Mouse (Mus musculus) spleen, adult 18-20 months (tissue): ENCODE data around the gene Spert.

Experiments
- DNase-seq, 2 experiments: peaks; one replicate each; pipeline ENCODE4 v3.0.0; 2022; ENCODE audit warnings: mixed read lengths in 2 of 2

The Spert gene

DNA sequence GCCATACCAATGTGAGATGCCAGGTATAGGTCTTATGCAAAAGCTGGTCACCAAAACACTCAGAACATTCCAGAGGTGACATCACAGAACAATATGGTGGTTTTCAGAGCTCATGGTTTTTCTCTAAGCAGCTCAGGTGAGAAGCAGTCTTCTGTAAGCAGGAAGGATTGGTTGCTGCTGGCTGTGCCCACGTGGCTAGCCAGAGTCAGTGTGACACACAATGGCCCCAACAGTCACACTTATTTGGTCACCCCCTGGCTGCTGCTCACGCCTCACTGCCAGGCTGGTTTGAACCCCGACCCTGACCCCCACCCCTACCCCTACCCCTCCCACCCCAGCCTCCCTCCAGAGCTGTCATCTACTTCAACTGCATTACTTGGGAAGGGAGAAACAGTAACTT is at the start of gene Spert:
Gene Spert, minus strand, starts transcription at position 139 of the 400 bp plus-strand sequence.
- no peak for DNase-seq

DNA sequence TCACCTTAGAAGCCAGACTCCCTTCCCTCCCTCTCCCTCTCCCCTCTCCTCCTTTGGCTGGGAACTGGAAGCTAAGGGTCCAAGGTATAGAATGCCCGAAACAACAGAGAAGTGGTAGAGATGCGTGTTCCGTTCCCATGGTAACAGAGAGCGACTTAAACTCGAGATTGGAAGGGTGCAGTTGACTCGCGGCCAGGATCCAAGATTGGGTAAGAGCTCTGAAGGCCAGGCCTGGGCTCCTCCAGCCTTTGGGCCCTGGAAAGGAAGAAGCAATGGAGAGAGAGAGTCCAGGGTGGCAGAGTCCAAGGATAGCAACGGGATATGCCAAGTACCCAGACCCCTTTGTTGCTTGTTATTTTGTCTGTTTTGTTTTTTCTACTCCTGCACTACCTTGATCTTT is 49.2 kb upstream of the Spert start, which contains the start of gene Erich6b:
Gene Erich6b, plus strand, starts transcription at position 180 of the 400 bp plus-strand sequence.
- DNase-seq = no peak

DNA sequence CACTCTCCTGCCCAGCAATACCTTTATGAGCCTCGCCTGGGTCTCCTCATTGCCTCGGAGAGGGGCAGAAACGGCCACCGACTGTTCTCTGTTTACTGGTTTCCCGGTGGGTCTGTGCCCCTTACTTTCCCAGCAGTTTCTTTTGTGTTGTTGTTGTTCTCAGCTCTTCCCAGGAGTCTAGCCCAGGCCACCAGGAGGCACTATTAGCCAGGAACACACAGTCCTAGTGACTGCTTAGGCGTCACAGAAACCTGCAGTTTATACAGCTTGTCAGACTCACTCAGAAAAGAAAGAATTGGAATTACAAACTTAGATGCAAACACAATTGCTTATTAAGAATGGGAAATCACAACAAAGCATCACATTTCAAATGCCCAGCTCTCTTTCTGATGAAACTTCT is 48.5 kb upstream of the Spert start:
- no peak for DNase-seq

DNA sequence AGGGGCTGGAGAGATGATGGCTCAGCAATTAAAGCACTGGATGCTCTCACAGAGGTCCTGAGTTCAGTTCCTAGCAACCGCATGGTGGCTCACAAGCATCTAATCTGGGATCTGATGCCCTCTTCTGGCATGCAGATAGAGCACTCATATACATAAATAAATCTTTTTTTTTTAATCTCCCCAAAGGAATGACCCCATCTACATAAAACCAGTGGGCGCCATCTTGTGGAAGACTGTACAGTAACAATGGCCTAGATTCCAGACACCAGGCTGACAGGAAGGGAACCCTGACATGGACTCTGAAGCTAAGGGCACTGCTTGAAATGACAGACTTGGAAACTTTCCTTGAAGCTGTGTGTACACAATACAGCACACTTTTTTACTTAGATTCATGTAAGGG is 47.9 kb upstream of the Spert start:
- no peak for DNase-seq

DNA sequence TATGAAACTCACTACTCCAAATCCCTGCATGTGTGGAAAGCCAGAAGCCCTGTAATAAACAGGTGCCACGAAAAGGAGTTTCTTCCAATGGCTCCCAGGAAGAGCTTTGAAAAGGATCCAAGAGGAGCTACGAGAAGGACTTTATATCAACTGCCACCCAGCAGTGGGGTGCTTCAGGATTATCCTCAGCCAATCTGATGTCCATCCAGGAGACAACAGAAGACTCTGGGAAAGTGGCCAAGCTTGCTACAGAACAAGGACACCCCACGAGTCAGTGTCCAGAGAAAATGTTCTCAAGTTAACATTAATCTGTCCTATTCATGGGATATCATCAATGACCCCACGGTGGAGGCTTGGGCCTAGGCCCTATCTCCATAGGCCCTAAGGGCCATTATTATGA is 44.7 kb upstream of the Spert start:
- DNase-seq = no peak

DNA sequence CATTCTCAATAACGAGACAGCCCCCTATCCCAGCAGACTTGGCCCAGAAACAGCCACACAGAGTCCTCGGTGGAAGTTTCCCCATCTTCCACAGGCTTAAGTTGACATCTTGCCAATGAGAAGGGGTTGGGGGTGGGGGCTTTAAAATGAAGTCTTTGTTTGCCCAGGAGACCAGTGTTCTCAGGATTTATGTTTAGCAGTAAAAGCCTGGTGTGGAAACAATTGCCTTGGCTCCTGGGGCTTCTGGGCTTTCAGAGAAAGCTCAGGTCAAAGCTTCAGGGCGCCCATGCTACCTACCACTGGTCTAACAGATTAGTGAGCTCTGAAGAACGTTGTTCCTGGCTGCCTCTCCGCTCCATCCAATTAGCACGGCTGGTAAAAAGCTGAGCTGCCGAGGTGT is 43.2 kb upstream of the Spert start:
- DNase-seq = no peak

DNA sequence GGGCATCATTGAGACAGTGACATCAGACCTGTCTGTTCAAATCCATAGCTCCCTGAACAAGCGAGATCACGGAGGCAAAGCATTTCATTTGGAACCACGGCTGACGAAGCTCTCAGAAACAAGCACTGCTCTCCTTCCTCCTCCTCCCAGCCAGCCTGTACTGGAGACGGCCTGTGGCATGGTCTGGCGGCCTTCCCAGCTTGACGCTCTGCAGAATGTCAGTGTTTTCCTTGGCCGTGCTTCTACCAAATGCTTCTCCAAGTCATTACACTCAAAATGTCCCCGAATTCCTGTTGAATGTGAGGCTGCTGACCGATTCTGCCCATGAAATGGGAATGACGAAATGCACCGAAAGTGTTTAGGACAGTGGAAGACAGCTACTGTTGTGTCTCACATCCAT is 42.4 kb upstream of the Spert start:
- no peak for DNase-seq

DNA sequence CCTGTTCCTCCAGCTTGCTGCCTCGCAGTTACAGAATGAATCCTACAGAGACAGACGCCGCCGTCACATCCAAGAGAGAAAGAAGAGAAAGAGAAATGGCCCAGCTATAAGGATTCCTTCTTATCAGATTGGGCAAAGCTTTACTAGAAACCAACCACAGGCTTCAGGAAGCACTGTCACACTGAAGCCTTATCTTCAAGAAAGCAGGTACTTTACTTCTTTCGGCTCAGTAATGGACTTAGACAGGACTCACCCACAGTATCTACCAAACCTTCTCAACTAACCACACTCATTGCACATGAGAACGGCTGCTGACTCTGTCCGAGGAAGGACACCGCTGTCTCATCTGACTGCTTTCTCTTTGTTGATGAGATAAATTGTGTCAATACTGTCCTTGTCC is 36.0 kb upstream of the Spert start:
- DNase-seq = no peak

DNA sequence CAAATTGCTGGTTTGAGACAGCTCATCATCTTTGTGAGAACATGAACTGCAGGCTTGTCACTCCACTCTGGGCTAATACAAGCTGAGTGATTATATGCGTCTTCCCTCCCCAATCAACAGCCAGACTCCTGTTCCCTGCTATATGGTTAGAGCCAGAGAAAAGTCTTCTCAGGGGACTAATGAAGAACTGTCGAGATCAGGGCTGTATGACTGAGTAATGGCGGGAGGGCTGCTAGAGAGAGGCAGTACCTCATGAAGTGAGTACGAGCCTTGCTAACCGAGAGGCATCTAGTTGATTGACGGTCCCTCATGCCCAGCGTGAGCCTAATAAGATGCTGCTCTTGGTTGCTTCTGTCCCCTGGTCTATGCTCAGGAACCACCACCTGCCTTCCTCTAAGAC is 30.1 kb upstream of the Spert start:
- DNase-seq = no peak

DNA sequence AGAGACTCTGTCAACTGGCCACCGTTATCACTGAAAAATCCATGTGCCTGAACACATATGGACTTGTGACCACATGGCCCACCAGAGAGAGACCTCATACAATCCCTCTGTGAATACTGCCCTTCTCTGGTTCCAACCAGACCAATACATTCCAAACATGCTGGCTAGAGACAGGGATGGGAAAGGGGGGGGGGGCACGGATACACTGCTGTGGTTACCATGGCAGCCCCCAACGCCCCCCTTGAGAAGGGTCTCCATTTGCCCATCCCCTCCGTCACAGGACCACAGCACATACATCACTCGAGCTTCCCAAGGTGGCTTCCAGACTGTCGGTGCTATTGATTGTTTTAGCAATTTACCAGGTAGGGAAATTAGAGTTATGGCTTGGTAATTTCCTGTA is 23.5 kb upstream of the Spert start:
- no peak for DNase-seq

DNA sequence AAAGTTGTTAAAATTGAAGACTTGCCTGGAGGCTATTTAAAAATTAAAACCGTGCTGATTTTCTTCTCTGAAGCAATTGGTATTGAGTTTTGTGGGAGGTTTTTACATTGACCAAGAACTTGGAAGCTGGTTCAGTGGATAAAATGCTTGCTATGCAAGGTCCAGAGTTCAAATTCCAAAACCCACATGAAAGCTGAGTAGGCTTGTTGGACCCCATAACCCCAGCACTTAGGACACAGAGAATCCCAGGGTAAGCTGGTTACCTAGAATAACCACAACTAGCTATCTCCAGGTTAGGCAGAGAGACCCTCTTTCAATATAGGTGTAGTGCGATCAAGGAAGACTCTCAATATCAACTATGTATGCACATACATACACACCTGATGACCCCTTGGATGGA is 16.3 kb upstream of the Spert start:
- DNase-seq = no peak

DNA sequence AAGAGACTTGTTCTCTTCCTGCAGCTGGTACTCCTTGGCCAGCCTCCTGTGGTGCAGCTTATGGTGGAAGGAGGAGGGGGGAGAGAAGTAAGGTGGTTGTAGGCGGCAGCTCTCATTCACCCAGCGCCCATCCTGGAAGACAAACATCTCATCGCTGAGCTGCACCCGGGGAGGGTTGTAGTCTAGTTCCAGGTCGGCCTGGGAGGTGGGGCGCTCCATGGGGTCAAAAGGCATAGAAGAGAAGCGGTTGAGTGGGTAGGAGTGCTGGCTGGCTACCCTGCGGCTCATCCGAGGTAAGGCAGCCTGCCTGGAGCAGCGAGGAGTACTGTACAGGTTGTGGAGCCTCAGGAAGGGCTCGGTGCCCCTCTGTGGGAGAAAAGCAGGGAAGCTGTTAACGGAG is 9.0 kb downstream of the Spert start:
- DNase-seq = no peak

DNA sequence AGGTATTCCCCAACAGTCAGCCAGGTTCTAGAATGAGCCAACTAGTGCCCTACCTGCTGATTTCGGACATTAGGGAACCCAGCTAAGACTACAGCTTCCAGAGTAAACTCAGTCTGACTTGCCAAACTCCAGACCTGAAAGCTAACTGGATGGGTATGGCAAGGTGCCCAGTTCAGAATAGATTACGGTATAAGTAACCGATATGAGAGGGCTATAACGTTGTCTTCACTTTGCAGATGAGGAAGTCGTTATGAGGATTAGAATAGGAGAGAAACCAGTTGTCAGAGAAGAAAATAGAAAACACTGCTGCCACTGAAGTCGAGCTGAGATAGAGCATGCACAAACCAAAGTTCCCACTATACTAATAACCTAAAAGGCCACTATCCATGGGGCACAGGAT is 13.9 kb downstream of the Spert start:
- DNase-seq = no peak

DNA sequence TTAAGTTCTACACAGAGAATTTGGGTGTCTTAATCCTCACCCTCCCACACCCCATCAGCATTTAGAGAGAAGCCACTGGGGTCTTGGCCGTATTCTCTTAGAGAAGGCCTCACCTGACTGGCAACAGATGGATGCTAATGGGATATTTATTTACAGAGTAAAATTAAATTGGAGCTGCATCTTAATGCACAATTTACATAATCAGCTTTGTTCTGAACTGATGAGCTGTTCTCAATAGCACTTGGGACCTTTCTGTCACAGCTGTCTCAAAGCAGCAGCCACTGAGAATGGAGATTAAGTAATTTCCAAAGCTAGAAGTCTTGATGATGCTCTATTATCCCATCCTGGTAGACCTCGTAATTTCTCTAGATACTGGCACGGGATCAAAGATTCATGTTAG is 26.6 kb downstream of the Spert start:
- DNase-seq = no peak

DNA sequence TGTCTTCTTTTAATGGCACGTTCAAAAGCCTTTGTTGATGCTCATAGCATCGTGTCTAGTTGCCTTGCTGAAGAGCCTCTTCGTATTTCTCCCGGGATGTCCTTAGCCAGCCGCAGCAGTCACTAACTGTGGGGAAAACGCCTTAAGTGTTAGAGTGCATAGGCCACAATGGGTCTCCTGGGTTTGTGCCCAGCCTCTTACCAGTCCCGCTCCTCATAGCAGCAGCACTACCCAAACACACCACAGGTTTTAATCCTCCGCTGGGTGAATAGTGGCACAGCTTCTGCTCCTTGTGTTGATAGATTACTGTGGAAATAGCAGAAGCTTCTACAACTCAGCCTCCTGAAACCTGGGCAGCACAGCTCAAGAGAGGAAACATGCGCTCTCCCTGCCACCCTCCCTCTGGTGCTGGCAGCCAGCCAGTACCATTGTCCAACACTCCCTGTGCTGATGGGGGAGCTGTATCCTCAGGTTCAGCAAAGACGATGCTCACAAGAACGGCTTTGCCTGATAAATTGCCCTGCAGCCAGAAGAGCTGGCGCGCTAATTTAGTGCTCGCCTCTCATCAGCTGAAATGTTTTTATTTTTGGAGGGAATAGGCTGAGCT is 27.3 kb downstream of the Spert start:
- DNase-seq = no peak

DNA sequence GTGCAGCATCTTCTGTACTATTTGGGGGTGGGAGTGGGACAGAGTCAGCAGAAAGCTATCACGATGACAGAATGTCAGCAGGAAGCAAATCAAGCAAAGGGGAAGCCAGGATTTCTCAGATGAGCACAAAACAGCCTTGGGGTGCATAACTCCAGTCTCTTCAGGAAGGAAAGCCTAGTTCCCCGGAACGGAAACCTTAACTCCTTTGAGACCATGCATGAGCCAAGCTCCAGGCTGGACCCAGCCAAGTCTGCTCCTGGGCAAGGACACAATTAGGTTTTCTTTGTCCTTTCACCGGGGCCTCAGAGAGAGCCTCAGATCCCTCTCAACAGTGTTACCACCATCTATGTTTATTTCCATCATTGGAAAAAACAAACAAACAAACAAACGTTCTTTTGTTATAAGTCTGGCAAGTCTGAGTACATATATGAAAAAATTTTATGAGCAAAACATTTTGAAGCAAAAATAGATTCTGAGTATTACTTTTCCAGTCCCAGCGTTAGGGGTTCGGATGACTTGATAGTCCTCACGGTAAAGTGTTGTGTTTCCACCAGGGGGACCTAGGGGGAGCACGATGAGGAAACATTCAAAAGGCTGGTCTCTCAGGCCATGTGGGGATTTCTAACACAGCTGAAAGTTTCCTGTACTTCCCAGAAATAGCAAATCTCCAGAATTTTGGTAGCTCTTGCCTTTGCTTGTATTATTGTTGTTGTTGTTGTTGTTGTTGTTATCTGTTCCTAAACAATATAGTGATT is 31.2 kb downstream of the Spert start:
- no peak for DNase-seq

DNA sequence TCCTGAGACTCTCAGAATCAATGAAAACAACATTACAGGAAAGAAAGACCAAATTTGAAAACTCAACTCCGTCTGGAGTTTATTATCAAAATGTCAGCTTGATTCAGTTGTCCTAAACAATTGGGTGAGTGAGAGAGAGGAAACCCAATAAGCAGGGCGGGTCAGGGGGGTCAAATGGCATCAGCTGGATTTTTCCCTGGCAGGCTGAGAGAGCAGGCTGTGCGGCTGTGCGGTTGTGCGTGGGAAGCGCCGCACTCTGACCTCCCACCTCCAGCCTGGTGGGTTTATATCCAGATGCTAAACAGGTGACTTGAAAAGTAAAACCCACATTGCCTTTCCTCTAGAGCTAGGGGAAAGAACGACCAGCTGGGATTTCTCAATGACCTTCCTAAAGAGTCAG is 51.2 kb downstream of the Spert start:
- DNase-seq = no peak

DNA sequence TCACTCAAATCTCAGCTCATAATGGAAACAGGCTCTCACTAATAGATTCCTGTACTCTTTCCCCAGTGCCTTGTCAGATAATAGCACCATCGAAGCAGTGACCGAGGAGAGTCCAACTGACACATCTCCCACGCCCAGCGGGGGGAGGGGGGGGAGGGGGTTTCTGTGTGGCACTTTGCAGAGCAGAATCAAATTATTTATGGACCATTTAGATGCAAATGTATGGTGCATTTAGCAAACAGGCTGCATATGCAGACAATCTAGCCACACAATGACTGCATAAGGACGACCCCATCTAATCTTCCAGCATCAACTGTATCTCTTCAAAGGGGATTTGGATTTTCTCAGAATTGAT is 51.9 kb downstream of the Spert start:
- DNase-seq = no peak

DNA sequence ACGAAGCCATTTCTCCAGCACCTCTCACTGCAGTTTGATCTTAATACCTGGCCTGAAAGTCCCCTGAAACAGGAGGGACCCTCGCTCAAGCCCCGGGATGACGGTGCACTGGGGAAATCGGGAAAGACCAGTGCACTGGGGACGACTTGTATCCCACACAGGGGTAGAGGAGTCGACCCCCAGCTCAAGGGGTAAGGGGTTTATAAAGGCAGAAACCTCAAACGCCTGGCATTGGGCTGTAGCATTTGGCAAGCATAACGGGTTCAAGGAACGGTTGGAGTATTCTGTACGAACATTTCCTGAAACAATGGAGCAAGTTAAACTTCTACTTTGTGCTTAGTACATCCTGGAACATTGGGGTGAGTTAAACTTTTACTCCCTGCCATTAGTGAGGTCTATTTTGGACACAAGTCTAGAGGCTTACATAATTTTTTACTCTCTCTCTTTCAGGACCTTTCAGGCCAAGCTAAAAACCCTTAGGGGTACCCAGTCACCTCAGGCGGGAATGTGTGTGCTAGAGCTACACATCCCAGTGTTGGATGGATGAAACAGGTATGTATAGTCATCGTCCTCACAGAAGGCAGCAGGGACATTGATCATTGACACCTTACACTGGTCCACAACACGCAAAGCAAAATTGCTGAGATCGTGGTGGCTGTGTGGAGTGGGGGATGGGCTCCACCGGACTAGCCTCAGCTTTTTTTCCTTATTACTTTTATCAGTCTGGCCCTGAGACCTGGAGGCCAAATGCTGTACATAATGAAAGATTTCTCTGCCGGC is 52.5 kb downstream of the Spert start:
- no peak for DNase-seq

DNA sequence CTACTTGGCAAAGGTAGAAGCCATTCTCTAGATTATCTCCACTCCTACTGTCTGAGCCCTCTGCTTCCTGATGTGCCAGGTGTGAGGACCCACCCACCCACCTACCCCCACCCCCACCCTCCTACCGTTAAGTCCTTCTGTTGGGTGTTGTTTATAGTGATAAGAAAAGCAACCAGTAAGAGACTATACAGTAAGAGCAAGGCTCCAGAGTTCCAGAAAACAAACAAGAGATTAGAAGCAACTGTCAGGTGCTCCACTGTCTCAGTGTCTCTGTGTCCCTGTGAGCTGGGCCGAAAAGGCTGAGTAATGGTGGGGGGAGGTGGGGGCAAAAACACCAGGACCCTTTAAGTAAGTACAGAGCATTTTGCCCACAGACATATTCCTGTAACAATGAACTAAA is 53.7 kb downstream of the Spert start:
- DNase-seq = no peak
